Mouse (Mus musculus): ENCODE data around the gene Serpinb9c.
A peak's percentile ranks its signal among the peaks of the same experiment; 100 is the strongest.
"Not testable (repeated sequence)": the region's sequence is repeated elsewhere in the genome, so short reads cannot be mapped to it uniquely, and the experiment has no call there.

Gene Serpinb9c

GRCm38 (mm10) chr13:33159642-33160041 is at the start of gene Serpinb9c:
Serpinb9c (minus strand) TSS chr13:33159742.
- no peak for DNase-seq (ENCODE audit: low read depth, low spot score)

GRCm38 (mm10) chr13:33199740-33200139 is 40.2 kb upstream of the Serpinb9c start:
- peak; percentile 41 for DNase-seq (ENCODE audit: low read depth, low spot score)

GRCm38 (mm10) chr13:33192659-33193058 is 33.1 kb upstream of the Serpinb9c start, which contains the start of gene Serpinb9d:
Serpinb9d (plus strand) TSS chr13:33192959.
- DNase-seq (ENCODE audit: low read depth, low spot score), result no peak

- not testable (repeated sequence) for DNase-seq (ENCODE audit: low read depth, low spot score)
Measured at GRCm38 (mm10) chr13:33190486-33190885, 30.9 kb upstream of the Serpinb9c start.

GRCm38 (mm10) chr13:33141435-33141834 is 18.1 kb downstream of the Serpinb9c start:
- no peak for DNase-seq (ENCODE audit: low read depth, low spot score)

DNA sequence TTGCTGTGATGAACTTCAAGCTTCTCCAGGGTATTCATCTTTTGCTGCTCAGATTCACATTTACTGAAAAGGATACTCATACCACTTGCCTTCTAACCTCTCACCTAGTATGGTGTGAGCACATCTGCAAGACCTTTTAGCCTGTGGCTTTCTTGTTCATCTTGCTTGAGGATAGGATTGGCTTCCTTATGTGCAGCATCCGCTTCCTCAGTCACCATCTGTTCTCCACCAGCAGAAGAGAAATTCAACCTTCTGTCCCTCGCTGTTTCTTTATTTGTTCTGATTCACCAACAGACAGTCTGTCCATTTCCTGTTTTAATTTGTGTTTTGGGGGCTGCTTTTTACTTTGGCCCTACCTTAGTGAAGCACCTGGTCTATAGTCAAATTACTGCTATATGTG is 21.8 kb downstream of the Serpinb9c start:
- peak; percentile 86 for DNase-seq (ENCODE audit: low read depth, low spot score)

DNA sequence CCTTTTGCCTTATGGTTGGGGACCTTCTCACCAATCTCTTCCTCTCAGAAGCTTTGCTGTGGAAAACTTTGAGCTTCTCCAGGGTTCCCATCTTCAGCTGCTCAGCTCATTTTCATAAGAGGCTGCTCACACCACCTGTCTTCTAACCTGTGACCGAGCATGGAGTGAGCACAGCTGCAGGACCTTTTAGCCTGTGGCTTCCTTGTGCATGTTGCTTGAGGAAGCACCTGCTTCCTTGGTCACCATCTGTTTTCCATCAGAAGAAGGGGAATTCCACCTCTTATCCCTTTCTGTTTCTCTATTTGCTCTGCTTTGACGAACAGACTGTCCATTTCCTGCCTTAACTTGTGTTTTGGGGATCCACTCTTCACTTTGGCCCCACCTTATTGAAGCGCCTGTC is 46.5 kb downstream of the Serpinb9c start:
- peak; percentile 82 for DNase-seq (ENCODE audit: low read depth, low spot score)

DNA sequence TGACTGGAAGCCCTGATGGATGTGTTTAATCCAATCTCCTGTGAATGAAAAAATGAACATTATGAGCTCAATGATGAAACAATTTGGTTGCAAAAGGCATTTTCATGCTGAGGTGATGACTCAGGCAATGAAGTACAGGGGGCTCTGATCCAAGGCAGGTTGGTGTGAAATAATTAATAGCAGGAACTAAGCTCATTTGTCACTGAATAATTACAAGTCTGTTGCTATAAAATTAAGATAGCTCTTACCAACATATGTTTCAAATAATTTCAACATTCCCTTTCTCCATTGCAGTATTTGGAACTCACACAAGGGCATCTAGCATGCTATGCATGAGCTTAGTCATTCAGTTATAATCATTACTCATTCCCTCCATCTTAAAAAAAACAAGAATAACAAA is 53.9 kb downstream of the Serpinb9c start:
- no peak for DNase-seq (ENCODE audit: low read depth, low spot score)
